Mouse (Mus musculus): Measurements from ENCODE around the gene Xrcc2. TPM values are rescaled to one million over a fixed set of nuclear protein-coding genes. Genes with fewer than 3 reads are reported as not detected.

The Xrcc2 gene
- polyA plus RNA-seq (2012; rRNA removed), result 14.3 and 14.4 TPM in 2 replicates

GRCm38 (mm10) chr5:25705567-25706349, at the start of gene Xrcc2:
TSS of gene Xrcc2 (minus strand) at chr5:25705825.

Other genes starting within 250 kb of the Xrcc2 start
- gene Kmt2c, start 207.0 kb downstream of the Xrcc2 start, polyA plus RNA-seq (2012; rRNA removed), result 11.7 and 14.8 TPM in 2 replicates
- gene Cct8l1, start 189.8 kb downstream of the Xrcc2 start, polyA plus RNA-seq (2012; rRNA removed), result not detected in 2 replicates
- 17.0 and 22.3 TPM in 2 replicates for gene Actr3b, start 54.2 kb upstream of the Xrcc2 start, polyA plus RNA-seq (2012; rRNA removed)
- 0.06 TPM in 1 of 2 replicates, not detected in the other for gene Gm21663, start 236.6 kb upstream of the Xrcc2 start, polyA plus RNA-seq (2012; rRNA removed)
- 0.15 TPM in 1 of 2 replicates, not detected in the other for gene Gm21671, start 248.6 kb upstream of the Xrcc2 start, polyA plus RNA-seq (2012; rRNA removed)

All from ovary, adult 2 months (tissue).